Mouse (Mus musculus): ENCODE results near the gene Hexim2. TPM values are rescaled to one million over a fixed set of nuclear protein-coding genes. Genes with fewer than 3 reads are reported as not detected.

The Hexim2 gene
- polyA plus RNA-seq, 1 experiment from 2014 or later: 6.5 TPM

DNA sequence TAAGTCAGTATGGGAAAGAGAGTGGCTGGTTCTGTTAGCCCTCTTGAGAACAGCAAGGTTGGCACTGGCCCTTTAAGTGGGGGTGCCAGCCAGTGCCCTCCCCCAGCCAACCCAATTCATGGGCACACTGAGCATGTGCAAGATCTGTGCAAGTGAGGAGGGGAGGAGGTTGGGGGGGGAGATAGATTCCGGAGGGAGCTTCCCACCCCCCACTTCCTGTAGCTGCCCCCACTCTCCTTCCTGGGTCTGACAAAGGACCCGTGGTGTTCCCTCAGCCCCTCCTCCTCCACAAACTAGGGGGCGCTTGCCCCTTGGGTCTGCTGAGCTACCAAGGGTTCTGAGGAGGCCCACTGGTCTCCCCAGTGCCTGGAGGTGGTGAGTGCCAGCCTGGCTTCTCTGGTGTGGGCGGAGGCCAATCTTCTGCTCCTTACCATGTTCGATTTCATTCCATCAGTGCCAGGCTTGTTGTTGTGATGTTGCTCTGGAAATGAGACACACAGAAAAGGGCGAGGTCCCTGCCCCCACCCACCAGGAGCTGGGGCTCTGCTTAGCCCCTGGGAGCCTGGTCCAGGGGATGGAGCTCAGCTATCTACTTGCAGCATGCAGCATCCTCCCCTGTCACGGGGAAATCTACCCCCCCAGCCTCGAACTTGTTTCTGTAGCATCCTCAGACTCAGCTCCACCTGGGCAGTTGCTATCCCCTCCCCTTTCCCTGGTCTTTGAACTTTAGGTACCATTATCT lies 10.4 kb downstream of the Hexim2 start:
- H3K27ac ChIP-seq: peak overlapping the region; percentile 84
- DNase-seq (ENCODE audit: low spot score) (peak; percentile 87), ATAC-seq (replicated peaks; ENCODE audit: low FRiP score, low read depth) (peak; percentile 58)
- peak; percentile 50 for TF ChIP-seq CTCF (IDR thresholded peaks at IDR 0.05; ENCODE audit: low read depth)
- H3K4me1 ChIP-seq (replicated peaks; ENCODE audit: insufficient read depth, low read length): peaks cover 23% of the 10 kb centered on the region
- H3K27me3 ChIP-seq (ENCODE audit: insufficient read depth, low read length): no peaks in the 10 kb centered on the region
- peak overlapping the region; percentile 40 for H3K4me2 ChIP-seq (ENCODE audit: low read length)
- H3K9ac ChIP-seq (ENCODE audit: low read depth, low read length): peak overlapping the region; percentile 42; the same call in 1 of the 2 replicates
- 0 out of 2 replicates have a peak, but pooled peaks cover 4% of the 10 kb centered on the region for H3K36me3 ChIP-seq (ENCODE audit: insufficient read depth, low read length)
- WGBS: 16% methylated on average over 8 of the region's 8 CpGs
- H3K4me3 ChIP-seq (replicated peaks; ENCODE audit: low read depth, low read length): peak overlapping the region; percentile 4; the same call in 1 of the 2 replicates
- H3K9me3 ChIP-seq (replicated peaks; ENCODE audit: low read length): no peaks in the 10 kb centered on the region

DNA sequence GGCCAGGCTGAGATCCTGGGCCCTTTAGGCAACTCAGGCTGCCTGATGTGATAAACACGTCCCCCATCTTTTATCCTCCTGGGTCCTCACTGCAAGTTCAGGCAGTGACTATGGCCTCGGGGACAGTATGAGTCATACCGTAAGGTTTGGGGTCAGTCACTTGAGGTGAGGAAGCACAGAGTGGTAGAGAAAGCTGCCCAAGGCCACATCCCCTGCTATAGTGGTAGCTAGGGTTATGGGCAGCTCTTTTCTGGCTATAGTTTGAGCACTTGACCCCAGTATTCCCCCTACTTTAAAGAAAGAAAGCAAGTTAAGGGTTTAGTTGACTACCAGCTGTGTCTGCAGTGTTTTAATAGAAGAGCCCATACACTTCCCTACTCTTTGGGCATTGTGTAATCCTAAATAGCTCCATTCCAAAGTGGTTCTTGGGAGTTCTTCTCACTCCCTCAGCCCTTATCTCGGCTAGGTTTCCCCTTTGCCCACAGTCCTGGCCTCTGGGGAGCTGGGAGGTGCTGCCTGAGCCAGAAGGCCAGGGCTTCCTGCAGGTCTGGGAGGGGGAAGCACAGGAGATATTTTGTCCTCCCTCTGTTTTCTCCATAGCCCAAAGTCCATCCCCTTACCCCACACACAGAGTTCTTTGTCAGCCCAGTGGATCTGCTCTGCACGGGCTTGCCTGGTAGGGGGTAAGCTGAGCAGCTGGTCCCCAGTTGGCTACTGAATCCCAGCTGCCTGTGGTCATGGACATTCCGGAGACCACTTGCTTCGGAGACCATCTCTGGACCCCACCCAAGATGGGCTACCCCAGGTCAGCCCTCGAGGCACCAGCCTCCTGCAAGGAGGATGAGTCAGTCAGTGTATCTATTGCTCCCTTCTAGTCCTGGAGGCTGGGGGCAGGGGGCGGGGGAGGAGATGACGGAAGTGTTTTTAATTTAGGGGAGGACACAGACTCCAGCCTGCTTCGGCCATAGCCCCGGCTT lies 12.4 kb downstream of the Hexim2 start:
- H3K4me1 ChIP-seq (replicated peaks; ENCODE audit: insufficient read depth, low read length): peaks cover 23% of the 10 kb centered on the region
- ATAC-seq (replicated peaks; ENCODE audit: low FRiP score, low read depth) (no peak), DNase-seq (ENCODE audit: low spot score) (no peak)
- no peak overlapping the region for H3K4me3 ChIP-seq (replicated peaks; ENCODE audit: low read depth, low read length)
- no peaks in the 10 kb centered on the region for H3K27me3 ChIP-seq (ENCODE audit: insufficient read depth, low read length)
- no peak overlapping the region for H3K27ac ChIP-seq
- no peaks in the 10 kb centered on the region for H3K36me3 ChIP-seq (ENCODE audit: insufficient read depth, low read length)
- TF ChIP-seq CTCF (IDR thresholded peaks at IDR 0.05; ENCODE audit: low read depth): no peak
- H3K9ac ChIP-seq (ENCODE audit: low read depth, low read length): no peak overlapping the region
- 44% methylated on average over 12 of the region's 12 CpGs for WGBS
- no peaks in the 10 kb centered on the region for H3K9me3 ChIP-seq (replicated peaks; ENCODE audit: low read length)
- no peak overlapping the region for H3K4me2 ChIP-seq (ENCODE audit: low read length)

DNA sequence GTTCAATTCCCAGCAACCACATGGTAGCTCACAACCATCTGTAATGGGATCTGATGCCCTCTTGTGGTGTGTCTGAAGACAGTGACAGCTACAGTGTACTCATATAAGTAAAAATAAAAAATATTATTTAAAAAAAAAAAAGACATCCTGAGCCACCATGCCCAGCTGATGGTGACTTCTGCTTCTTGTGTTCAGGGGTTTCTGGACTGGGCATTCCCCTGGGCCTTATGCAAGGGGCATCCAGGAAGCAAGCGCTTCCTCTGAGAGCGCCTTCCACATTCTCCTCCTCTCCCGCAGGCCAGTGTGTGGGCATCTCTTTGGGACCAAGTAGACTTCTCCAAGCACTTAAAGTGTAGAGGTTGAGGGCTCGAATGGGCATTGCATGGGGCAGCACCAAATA lies 14.2 kb downstream of the Hexim2 start:
- DNase-seq (ENCODE audit: low spot score): no peak
- Histone ChIP-seq H3K4me1 (replicated peaks; ENCODE audit: insufficient read depth, low read length) (peaks cover 18% of the 10 kb centered on the region), H3K9me3 (replicated peaks; ENCODE audit: low read length) (no peaks in the 10 kb centered on the region), H3K4me2 (ENCODE audit: low read length) (no peak overlapping the region), H3K9ac (ENCODE audit: low read depth, low read length) (no peak overlapping the region), H3K27me3 (ENCODE audit: insufficient read depth, low read length) (no peaks in the 10 kb centered on the region), H3K4me3 (replicated peaks; ENCODE audit: low read depth, low read length) (no peak overlapping the region), H3K36me3 (ENCODE audit: insufficient read depth, low read length) (no peaks in the 10 kb centered on the region), H3K27ac (no peak overlapping the region)
- 0 out of 2 replicates have a peak, but pooled peaks have one; percentile 4 for TF ChIP-seq CTCF (IDR thresholded peaks at IDR 0.05; ENCODE audit: low read depth)
- WGBS: 84% methylated on average over 4 of the region's 4 CpGs
- no peak for ATAC-seq (replicated peaks; ENCODE audit: low FRiP score, low read depth)

DNA sequence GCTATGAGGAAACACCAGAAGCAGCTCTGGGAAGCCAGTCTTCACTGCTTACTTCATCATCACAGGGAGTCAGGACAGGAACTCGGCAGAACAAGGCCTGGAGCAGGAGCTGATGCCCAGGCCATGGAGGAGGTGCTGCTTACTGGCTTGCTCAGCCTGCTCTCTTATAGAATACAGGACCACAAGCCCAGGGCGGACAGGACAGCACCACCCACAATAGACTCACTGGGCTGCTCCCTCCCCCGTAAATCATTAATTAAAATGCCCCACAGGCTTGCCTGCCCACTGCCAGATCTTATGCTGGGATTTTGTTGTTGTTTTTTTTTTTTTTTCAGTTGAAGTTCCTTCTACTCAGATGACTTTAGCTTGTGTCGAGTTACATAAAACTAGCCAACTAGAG lies 15.5 kb downstream of the Hexim2 start:
- ATAC-seq (replicated peaks; ENCODE audit: low FRiP score, low read depth): 0 out of 2 replicates have a peak, but pooled peaks have one; percentile 39
- Histone ChIP-seq H3K27me3 (ENCODE audit: insufficient read depth, low read length) (no peaks in the 10 kb centered on the region), H3K4me3 (replicated peaks; ENCODE audit: low read depth, low read length) (no peak overlapping the region), H3K4me1 (replicated peaks; ENCODE audit: insufficient read depth, low read length) (peaks cover 4% of the 10 kb centered on the region; the same call in 1 of the 2 replicates), H3K9me3 (replicated peaks; ENCODE audit: low read length) (no peaks in the 10 kb centered on the region), H3K36me3 (ENCODE audit: insufficient read depth, low read length) (no peaks in the 10 kb centered on the region), H3K4me2 (ENCODE audit: low read length) (no peak overlapping the region), H3K27ac (peak overlapping the region; percentile 40), H3K9ac (ENCODE audit: low read depth, low read length) (no peak overlapping the region)
- 37% methylated on average over 4 of the region's 4 CpGs for WGBS
- no peak for TF ChIP-seq CTCF (IDR thresholded peaks at IDR 0.05; ENCODE audit: low read depth)
- peak; percentile 37 for DNase-seq (ENCODE audit: low spot score)

DNA sequence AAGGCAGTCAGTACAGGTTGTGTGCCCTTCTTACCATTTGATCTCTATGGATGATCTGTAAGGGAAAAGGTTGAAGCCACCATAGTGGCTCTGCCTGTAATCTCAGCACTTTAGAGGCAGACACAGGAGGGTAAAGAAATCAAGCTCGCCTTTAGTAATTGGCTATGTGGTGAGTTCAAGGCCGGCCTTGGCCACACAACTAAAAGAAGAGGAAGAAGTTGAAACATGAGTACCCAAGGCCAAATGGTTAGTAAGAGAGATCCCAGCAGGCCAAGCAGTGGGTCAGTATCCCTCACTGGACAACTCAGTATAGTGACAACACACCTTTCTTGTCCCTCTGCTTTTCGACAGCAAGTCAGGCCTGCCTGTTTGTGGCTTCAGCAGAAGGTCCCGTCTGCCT lies 17.5 kb downstream of the Hexim2 start:
- no peak for ATAC-seq (replicated peaks; ENCODE audit: low FRiP score, low read depth)
- H3K36me3 ChIP-seq (ENCODE audit: insufficient read depth, low read length): no peaks in the 10 kb centered on the region
- no peak for TF ChIP-seq CTCF (IDR thresholded peaks at IDR 0.05; ENCODE audit: low read depth)
- no peak overlapping the region for H3K4me3 ChIP-seq (replicated peaks; ENCODE audit: low read depth, low read length)
- H3K27ac ChIP-seq: no peak overlapping the region
- H3K9me3 ChIP-seq (replicated peaks; ENCODE audit: low read length): no peaks in the 10 kb centered on the region
- H3K4me1 ChIP-seq (replicated peaks; ENCODE audit: insufficient read depth, low read length): no peaks in the 10 kb centered on the region
- no peak overlapping the region for H3K9ac ChIP-seq (ENCODE audit: low read depth, low read length)
- H3K4me2 ChIP-seq (ENCODE audit: low read length): no peak overlapping the region
- no peaks in the 10 kb centered on the region for H3K27me3 ChIP-seq (ENCODE audit: insufficient read depth, low read length)
- WGBS: 93% methylated on average over 4 of the region's 4 CpGs
- no peak for DNase-seq (ENCODE audit: low spot score)
